Mouse (Mus musculus) MEL (cell line): ENCODE measurements around the gene Gm20431. TPM values are rescaled to one million over a fixed set of nuclear protein-coding genes. Genes with fewer than 3 reads are reported as not detected.

ENCODE experiments used
- DNase-seq: peaks from one replicate; pipeline ENCODE4 v3.0.0; 2011; ENCODE audit warnings: low read depth, low spot score
- H3K27ac ChIP-seq: 2 replicates; pipeline ENCODE4 v1.5.1; 2012; ENCODE audit warnings: low read depth, mild to moderate bottlenecking, control low read depth, low read length, moderate library complexity; ENCODE audit not compliant: control insufficient read depth
- H3K27me3 ChIP-seq, 2 experiments: fragments of 150-350 bp in 1 of 2; sonication (generic) in 1 of 2; 2 replicates each; pipeline ENCODE4 v1.6.1; 2012; ENCODE audit warnings: low read length in 2 of 2, mild to moderate bottlenecking in 2 of 2, improper control_type of control experiment in 1 of 2, moderate library complexity in 1 of 2; ENCODE audit not compliant: insufficient read depth in 2 of 2, control insufficient read depth in 1 of 2
- H3K36me3 ChIP-seq, 2 experiments: 2 replicates each; pipeline ENCODE4 v1.6.1; 2012 to 2014; ENCODE audit warnings: low read length in 2 of 2, improper control_type of control experiment in 1 of 2, inconsistent platforms in 1 of 2, mild to moderate bottlenecking in 1 of 2; ENCODE audit not compliant: insufficient read depth in 2 of 2, control insufficient read depth in 1 of 2
- H3K4me1 ChIP-seq, 2 experiments: fragments of 150-350 bp in 1 of 2; sonication (generic) in 1 of 2; 2 replicates each; pipeline ENCODE4 v1.6.1; 2012; ENCODE audit warnings: low read length in 2 of 2, improper control_type of control experiment in 1 of 2, mild to moderate bottlenecking in 1 of 2; ENCODE audit not compliant: insufficient read depth in 2 of 2, control insufficient read depth in 1 of 2
- H3K4me3 ChIP-seq, 2 experiments: fragments of 150-350 bp in 1 of 2; sonication (generic) in 1 of 2; 2 replicates each; pipeline ENCODE4 v1.5.1; 2012; ENCODE audit warnings: low read depth in 2 of 2, low read length in 2 of 2, mild to moderate bottlenecking in 2 of 2, moderate library complexity in 2 of 2, control low read depth in 1 of 2, improper control_type of control experiment in 1 of 2; ENCODE audit not compliant: control insufficient read depth in 1 of 2, insufficient read depth in 1 of 2
- H3K79me2 ChIP-seq: 2 replicates; pipeline ENCODE4 v1.6.1; 2012; ENCODE audit warnings: mild to moderate bottlenecking, low read length, moderate library complexity; ENCODE audit not compliant: control insufficient read depth, poor library complexity, insufficient read depth
- H3K9ac ChIP-seq: 2 replicates; pipeline ENCODE4 v1.6.1; 2012; ENCODE audit warnings: low read depth, mild to moderate bottlenecking, control low read depth, low read length, moderate library complexity; ENCODE audit not compliant: control insufficient read depth, poor library complexity, severe bottlenecking
- H3K9me3 ChIP-seq: fragments of 150-350 bp; sonication (generic); replicated peaks from 2 replicates; pipeline ENCODE4 v1.6.1; 2012; ENCODE audit warnings: mild to moderate bottlenecking, low read length, improper control_type of control experiment, moderate library complexity; ENCODE audit not compliant: insufficient read depth
- CTCF ChIP-seq, 3 experiments: IDR thresholded peaks in 2 of 3; conservative IDR thresholded peaks in 1 of 3; 2 replicates each; pipeline ENCODE4 v1.5.1; 2011 to 2012; ENCODE audit warnings: low read length in 3 of 3, low read depth in 2 of 3, mild to moderate bottlenecking in 2 of 3, improper control_type of control experiment in 1 of 3, inconsistent platforms in 1 of 3, mixed read lengths in 1 of 3, moderate library complexity in 1 of 3; ENCODE audit not compliant: control insufficient read depth in 1 of 3, insufficient read depth in 1 of 3, poor library complexity in 1 of 3, severe bottlenecking in 1 of 3
- EP300 ChIP-seq, 2 experiments: IDR thresholded peaks; 2 replicates each; pipeline ENCODE4 v1.6.1; 2011; ENCODE audit warnings: improper control_type of control experiment in 2 of 2, low read length in 2 of 2, low read depth in 1 of 2, mild to moderate bottlenecking in 1 of 2
- ETS1 ChIP-seq: IDR thresholded peaks from 2 replicates; pipeline ENCODE4 v1.6.1; 2012; ENCODE audit warnings: low read depth, mild to moderate bottlenecking, inconsistent platforms, low read length, improper control_type of control experiment, moderate library complexity
- TAL1 ChIP-seq: IDR thresholded peaks from 2 replicates; pipeline ENCODE4 v1.6.1; 2012; ENCODE audit warnings: mild to moderate bottlenecking, inconsistent platforms, low read length, moderate library complexity, mixed read lengths
- TCF12 ChIP-seq: IDR thresholded peaks from 2 replicates; pipeline ENCODE4 v1.6.1; 2014; ENCODE audit warnings: low read depth, mild to moderate bottlenecking, inconsistent platforms, low read length, improper control_type of control experiment, moderate library complexity
- UBTF ChIP-seq: IDR thresholded peaks from 2 replicates; pipeline ENCODE4 v1.6.1; 2012; ENCODE audit warnings: low read depth, mild to moderate bottlenecking, inconsistent platforms, low read length, improper control_type of control experiment, moderate library complexity, borderline replicate concordance; ENCODE audit not compliant: insufficient read depth
- ZMIZ1 ChIP-seq: IDR thresholded peaks from 2 replicates; pipeline ENCODE4 v1.6.1; 2012; ENCODE audit warnings: low read depth, mild to moderate bottlenecking, inconsistent platforms, low read length, improper control_type of control experiment, moderate library complexity
- ZNF384 ChIP-seq: IDR thresholded peaks from 2 replicates; pipeline ENCODE4 v1.6.1; 2012; ENCODE audit warnings: low read depth, mild to moderate bottlenecking, inconsistent platforms, low read length, improper control_type of control experiment
- polyA plus RNA-seq, 2 experiments: library from polyadenylated mRNA; stranded (reverse) in 1 of 2; unstranded in 1 of 2; fragments of >175 nt in 1 of 2; fragments of >200 nt in 1 of 2; gene quantifications; 2 replicates each; pipeline versions ENCODE4 v1.2.1 to v1.2.4; 2012; ENCODE audit warnings: low replicate concordance in 2 of 2, low read depth in 1 of 2; ENCODE audit not compliant: insufficient read length in 2 of 2, insufficient read depth in 1 of 2, missing spikeins in 1 of 2
- total RNA-seq: library from RNA; depleted of rRNA; stranded (reverse); fragments of 300-350 nt; gene quantifications from 2 replicates; pipeline ENCODE4 v1.2.3, GENCODE M21; 2012

Gm20431 gene
- total and polyA plus RNA-seq, 3 experiments, result 5.9 to 8.1 TPM; not detected in 1

GRCm38 (mm10) chr2:167627019-167627418 is 34.3 kb downstream of the Gm20431 start:
- no peaks in the 10 kb centered on the region for H3K27me3 ChIP-seq
- peaks cover 80% of the 10 kb centered on the region for H3K79me2 ChIP-seq
- H3K36me3 ChIP-seq, result peaks cover 10 to 33% of the 10 kb centered on the region in 2 experiments
- H3K9me3 ChIP-seq, result no peaks in the 10 kb centered on the region
- H3K9ac ChIP-seq, result no peak overlapping the region; the same call in 1 of the 2 replicates
- peak; percentile 67 for DNase-seq
- peak overlapping the region; percentile 38 for H3K27ac ChIP-seq
- H3K4me1 ChIP-seq, result peaks cover 11 to 37% of the 10 kb centered on the region in 2 experiments
- TF ChIP-seq TAL1 (peak; percentile 79), ETS1 (peak; percentile 43; the same call in 1 of the 2 replicates), UBTF (no peak), TCF12 (0 out of 2 replicates have a peak, but pooled peaks have one; percentile 27), EP300 (IDR thresholded peaks at IDR 0.05; ENCODE audit: low read depth in 1 of 2, low read length in 2 of 2) (peak in 1 of 2 experiments; percentile 57; a peak in 1 of 4 replicates)
- no peak overlapping the region for H3K4me3 ChIP-seq

- no peak overlapping the region for H3K27ac ChIP-seq
- peaks cover 84% of the 10 kb centered on the region for H3K79me2 ChIP-seq
- no peak overlapping the region for H3K4me3 ChIP-seq
- DNase-seq, result no peak
- H3K27me3 ChIP-seq, result no peaks in the 10 kb centered on the region
- H3K4me1 ChIP-seq, result peaks cover 11 to 37% of the 10 kb centered on the region in 2 experiments
- H3K36me3 ChIP-seq, result peaks cover 10 to 33% of the 10 kb centered on the region in 2 experiments
- no peaks in the 10 kb centered on the region for H3K9me3 ChIP-seq
- no peak for TF ChIP-seq CTCF (IDR thresholded peaks at IDR 0.05 in 2 of 3, conservative IDR thresholded peaks at IDR 0.05 in 1 of 3; ENCODE audit: control insufficient read depth in 1 of 3, insufficient read depth in 1 of 3, low read depth in 2 of 3, low read length in 3 of 3, poor library complexity in 1 of 3, severe bottlenecking in 1 of 3)
- H3K9ac ChIP-seq, result no peak overlapping the region
Observed at GRCm38 (mm10) chr2:167625670-167626069, 35.6 kb downstream of the Gm20431 start.

DNA sequence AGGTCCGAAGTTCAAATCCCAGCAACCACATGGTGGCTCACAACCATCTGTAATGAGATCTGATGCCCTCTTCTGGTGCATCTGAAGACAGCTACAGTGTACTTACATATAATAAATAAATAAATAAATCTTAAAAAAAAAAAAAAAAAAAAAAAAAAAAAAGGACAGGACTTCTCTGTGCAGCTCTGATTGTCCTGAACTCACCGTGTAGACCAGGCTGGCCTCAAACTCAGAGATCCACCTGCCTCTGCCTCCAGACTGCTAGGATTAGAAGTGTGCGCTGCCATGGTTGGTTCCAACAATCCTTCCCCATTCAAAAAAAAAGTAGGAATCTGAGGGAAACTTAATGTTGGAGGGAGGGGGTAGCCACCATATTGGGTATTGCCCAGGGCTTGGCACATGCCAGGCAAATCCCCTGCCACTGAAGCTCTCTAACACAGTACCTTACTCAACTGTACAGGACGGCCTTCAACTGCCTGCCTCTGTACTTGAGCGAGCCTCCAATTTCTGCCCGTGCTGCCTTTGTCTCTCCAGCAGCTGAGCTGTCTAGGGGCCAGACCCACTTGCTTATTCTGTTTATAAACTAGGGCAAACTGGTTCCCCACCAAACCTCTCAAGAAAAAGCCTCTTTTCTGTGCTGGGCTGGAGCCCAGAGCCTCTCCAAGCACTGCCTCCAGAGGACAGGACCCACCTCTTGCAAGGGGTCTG is 36.8 kb downstream of the Gm20431 start:
- Histone ChIP-seq H3K27ac (no peak overlapping the region), H3K4me3 (no peak overlapping the region), H3K4me1 (peaks cover 11 to 26% of the 10 kb centered on the region in 2 experiments), H3K36me3 (peaks cover 10 to 24% of the 10 kb centered on the region in 2 experiments), H3K9ac (no peak overlapping the region), H3K79me2 (peaks cover 80% of the 10 kb centered on the region), H3K9me3 (no peaks in the 10 kb centered on the region), H3K27me3 (no peaks in the 10 kb centered on the region)
- no peak for TF ChIP-seq ETS1
- TF ChIP-seq ZMIZ1, result no peak
- peak; percentile 60 for TF ChIP-seq ZNF384
- DNase-seq, result no peak
